Mouse (Mus musculus) intestine, embryonic 15.5 days (tissue): ENCODE results near the gene Rps21. TPM values are rescaled to one million over a fixed set of nuclear protein-coding genes. Genes with fewer than 3 reads are reported as not detected.

ENCODE experiments used
- ATAC-seq: fragments of 200-750 bp; cut with Nextera tagmentation; 2 replicates; pipeline ENCODE4 v1.8.0; 2017; ENCODE audit warnings: moderate TSS enrichment, moderate library complexity
- H3K27ac ChIP-seq: fragments of 300-500 bp; sonication (generic); 2 replicates; pipeline ENCODE4 v1.5.1; 2015; ENCODE audit warnings: mild to moderate bottlenecking, inconsistent platforms
- H3K27me3 ChIP-seq: fragments of 300-500 bp; sonication (generic); replicated peaks from 2 replicates; pipeline ENCODE4 v1.6.1; 2015; ENCODE audit warnings: inconsistent platforms
- H3K36me3 ChIP-seq: fragments of 300-500 bp; sonication (generic); 2 replicates; pipeline ENCODE4 v1.6.1; 2015; ENCODE audit warnings: inconsistent platforms
- H3K4me1 ChIP-seq: fragments of 300-500 bp; sonication (generic); replicated peaks from 2 replicates; pipeline ENCODE4 v1.6.1; 2015; ENCODE audit warnings: inconsistent platforms
- H3K4me2 ChIP-seq: fragments of 300-500 bp; sonication (generic); replicated peaks from 2 replicates; pipeline ENCODE4 v1.6.1; 2015; ENCODE audit warnings: mild to moderate bottlenecking, inconsistent platforms
- H3K4me3 ChIP-seq: fragments of 300-500 bp; sonication (generic); replicated peaks from 2 replicates; pipeline ENCODE4 v1.5.1; 2015; ENCODE audit warnings: inconsistent platforms
- H3K9ac ChIP-seq: fragments of 300-500 bp; sonication (generic); 2 replicates; pipeline ENCODE4 v1.6.1; 2015; ENCODE audit warnings: inconsistent platforms
- H3K9me3 ChIP-seq: fragments of 300-500 bp; sonication (generic); 2 replicates; pipeline ENCODE4 v1.6.1; 2016; ENCODE audit warnings: inconsistent platforms
- WGBS: fragments of 180-500 bp; shearing (Covaris S2); methylation state at CpG from one replicate; pipeline ENCODE4 v1.1.7; 2015; 5-methylcytosine and 5-hydroxymethylcytosine counted together
- polyA plus RNA-seq: library from polyadenylated mRNA; unstranded; fragments of >200 nt; fragmentation: Nextera tagmentation; extraction: Ambion mirVana; gene quantifications from 2 replicates; pipeline ENCODE4 v1.2.1, GENCODE M21; 2015

The Rps21 gene
- polyA plus RNA-seq, 1 experiment from 2014 or later = 672 TPM

GRCm38 (mm10) chr2:180304554-180304953 is 47.4 kb downstream of the Rps21 start:
- Histone ChIP-seq H3K4me2 (no peak overlapping the region), H3K9ac (no peak overlapping the region), H3K4me1 (peaks cover 14% of the 10 kb centered on the region), H3K27me3 (no peaks in the 10 kb centered on the region), H3K9me3 (no peaks in the 10 kb centered on the region), H3K27ac (no peak overlapping the region), H3K4me3 (no peak overlapping the region), H3K36me3 (no peaks in the 10 kb centered on the region)
- no peak for ATAC-seq
- WGBS = 59% methylated on average over 4 of the region's 4 CpGs

- Histone ChIP-seq H3K4me2 (no peak overlapping the region), H3K4me1 (peaks cover 9% of the 10 kb centered on the region), H3K36me3 (no peaks in the 10 kb centered on the region), H3K4me3 (no peak overlapping the region), H3K27ac (no peak overlapping the region), H3K27me3 (no peaks in the 10 kb centered on the region), H3K9me3 (no peaks in the 10 kb centered on the region), H3K9ac (no peak overlapping the region)
- 81% methylated on average over 3 of the region's 3 CpGs for WGBS
- no peak for ATAC-seq
Observed at GRCm38 (mm10) chr2:180305490-180305889, 48.3 kb downstream of the Rps21 start.

GRCm38 (mm10) chr2:180306009-180306408 is 48.8 kb downstream of the Rps21 start:
- no peaks in the 10 kb centered on the region for H3K36me3 ChIP-seq
- no peak for ATAC-seq
- no peak overlapping the region for H3K4me3 ChIP-seq
- no peak overlapping the region for H3K27ac ChIP-seq
- no peak overlapping the region for H3K9ac ChIP-seq
- 74% methylated on average over 2 of the region's 2 CpGs for WGBS
- peaks cover 6% of the 10 kb centered on the region; the same call in 1 of the 2 replicates for H3K4me1 ChIP-seq
- H3K4me2 ChIP-seq = no peak overlapping the region
- H3K9me3 ChIP-seq = no peaks in the 10 kb centered on the region
- no peaks in the 10 kb centered on the region for H3K27me3 ChIP-seq

GRCm38 (mm10) chr2:180306423-180307168 is 49.4 kb downstream of the Rps21 start:
- no peaks in the 10 kb centered on the region for H3K9me3 ChIP-seq
- no peak overlapping the region for H3K4me2 ChIP-seq
- H3K9ac ChIP-seq = no peak overlapping the region
- WGBS = 49% methylated on average over 8 of the region's 8 CpGs
- no peaks in the 10 kb centered on the region for H3K36me3 ChIP-seq
- ATAC-seq = peak; percentile 27; the same call in 1 of the 2 replicates
- no peak overlapping the region for H3K27ac ChIP-seq
- peaks cover 6% of the 10 kb centered on the region; the same call in 1 of the 2 replicates for H3K4me1 ChIP-seq
- H3K4me3 ChIP-seq = no peak overlapping the region
- no peaks in the 10 kb centered on the region for H3K27me3 ChIP-seq

GRCm38 (mm10) chr2:180307680-180308079 is 50.5 kb downstream of the Rps21 start:
- no peak overlapping the region for H3K27ac ChIP-seq

More at GRCm38 (mm10) chr2:180307680-180308079, 50.5 kb downstream of the Rps21 start:
- WGBS = 54% methylated on average over 2 of the region's 2 CpGs
- Histone ChIP-seq H3K9ac (no peak overlapping the region), H3K27me3 (no peaks in the 10 kb centered on the region), H3K36me3 (no peaks in the 10 kb centered on the region), H3K4me2 (no peak overlapping the region), H3K9me3 (no peaks in the 10 kb centered on the region), H3K4me3 (no peak overlapping the region), H3K4me1 (peaks cover 6% of the 10 kb centered on the region; the same call in 1 of the 2 replicates)
- ATAC-seq = no peak

Other genes with a start within 250 kb of the Rps21 start
- gene Lsm14b, start 232.4 kb upstream of the Rps21 start, polyA plus RNA-seq = 5.5 and 5.6 TPM in 2 replicates
- gene Psma7, start 214.9 kb upstream of the Rps21 start, polyA plus RNA-seq = 584 and 619 TPM in 2 replicates
- gene Ss18l1, start 214.9 kb upstream of the Rps21 start, polyA plus RNA-seq = 3.7 and 4.2 TPM in 2 replicates
- gene Mtg2, start 186.8 kb upstream of the Rps21 start, polyA plus RNA-seq = 24.9 and 28.2 TPM in 2 replicates
- gene Hrh3, start 152.9 kb upstream of the Rps21 start, polyA plus RNA-seq = 0.08 TPM in 1 of 2 replicates, not detected in the other
- gene Osbpl2, start 138.1 kb upstream of the Rps21 start, polyA plus RNA-seq = 29.6 and 32.8 TPM in 2 replicates
- gene Adrm1, start 85.9 kb upstream of the Rps21 start, polyA plus RNA-seq = 172 TPM in 2 replicates
- gene Lama5, start 31.5 kb upstream of the Rps21 start, polyA plus RNA-seq = 30.9 and 37.8 TPM in 2 replicates
- gene Cables2, start 16.1 kb downstream of the Rps21 start, polyA plus RNA-seq = 11.4 and 12.7 TPM in 2 replicates
- gene Rbbp8nl, start 32.5 kb downstream of the Rps21 start, polyA plus RNA-seq = 2.8 and 3.8 TPM in 2 replicates
- gene Gata5, start 77.3 kb downstream of the Rps21 start, polyA plus RNA-seq = 8.6 and 8.8 TPM in 2 replicates
- 2.3 and 2.8 TPM in 2 replicates for gene Slco4a1, start 198.9 kb downstream of the Rps21 start, polyA plus RNA-seq
- 2.4 and 2.8 TPM in 2 replicates for gene Ntsr1, start 242.6 kb downstream of the Rps21 start, polyA plus RNA-seq